Mouse (Mus musculus) liver, adult (tissue): ENCODE measurements at regions not wholly inside any gene's neighbourhood (a gene's known extent, or its start where the extent isn't known, plus 50 kb on each side); places are given as distances from the start of the nearest gene placed in this dataset.

ENCODE experiments used
- GATA4 ChIP-seq: IDR thresholded peaks from 2 replicates; pipeline ENCODE4 v1.6.1; 2014; ENCODE audit warnings: mild to moderate bottlenecking, low read length; ENCODE audit not compliant: insufficient replicate concordance

- peak; percentile 92; the same call in 1 of the 2 replicates for TF ChIP-seq GATA4
These were observed 201.3 kb upstream of the 1700056E22Rik start for GRCm38 (mm10) chr1:184235131-184235983.

- no peak for TF ChIP-seq GATA4
These were observed 200.4 kb upstream of the 1700056E22Rik start for GRCm38 (mm10) chr1:184234320-184234988.

- no peak for TF ChIP-seq GATA4
These were observed 199.7 kb upstream of the 1700056E22Rik start for GRCm38 (mm10) chr1:184233741-184234255.

- no peak for TF ChIP-seq GATA4
These were observed 188.2 kb upstream of the 1700056E22Rik start for GRCm38 (mm10) chr1:184222326-184222725.

- TF ChIP-seq GATA4: no peak
These were observed 187.7 kb upstream of the 1700056E22Rik start for GRCm38 (mm10) chr1:184221792-184222191.

GRCm38 (mm10) chr1:184197272-184197671 is 163.2 kb upstream of the 1700056E22Rik start:
- no peak for TF ChIP-seq GATA4

- TF ChIP-seq GATA4: no peak
These were observed 157.2 kb upstream of the 1700056E22Rik start for GRCm38 (mm10) chr1:184191325-184191724.

GRCm38 (mm10) chr1:184187582-184187981 is 153.5 kb upstream of the 1700056E22Rik start:
- no peak for TF ChIP-seq GATA4

GRCm38 (mm10) chr1:184182163-184182562 is 148.1 kb upstream of the 1700056E22Rik start:
- TF ChIP-seq GATA4: no peak

- TF ChIP-seq GATA4: no peak
These were observed 139.6 kb upstream of the 1700056E22Rik start for GRCm38 (mm10) chr1:184173739-184174138.

- no peak for TF ChIP-seq GATA4
These were observed 138.9 kb upstream of the 1700056E22Rik start for GRCm38 (mm10) chr1:184172986-184173385.

- TF ChIP-seq GATA4: no peak
These were observed 137.5 kb upstream of the 1700056E22Rik start for GRCm38 (mm10) chr1:184171601-184172000.

- TF ChIP-seq GATA4: no peak
These were observed 136.8 kb upstream of the 1700056E22Rik start for GRCm38 (mm10) chr1:184170926-184171325.

GRCm38 (mm10) chr1:184169967-184170366 is 135.9 kb upstream of the 1700056E22Rik start:
- TF ChIP-seq GATA4: no peak

- TF ChIP-seq GATA4: no peak
These were observed 135.1 kb upstream of the 1700056E22Rik start for GRCm38 (mm10) chr1:184169034-184169783.

- no peak for TF ChIP-seq GATA4
These were observed 132.8 kb upstream of the 1700056E22Rik start for GRCm38 (mm10) chr1:184166951-184167350.

GRCm38 (mm10) chr1:184147713-184148112 is 113.6 kb upstream of the 1700056E22Rik start:
- no peak for TF ChIP-seq GATA4
